Mouse (Mus musculus) kidney, adult 2 months (tissue): ENCODE measurements at regions not wholly inside any gene's neighbourhood (a gene's known extent, or its start where the extent isn't known, plus 50 kb on each side); places are given as distances from the start of the nearest gene placed in this dataset.

Source experiments
- CTCF ChIP-seq: fragments of 200-500 bp; conservative IDR thresholded peaks from 2 replicates; pipeline ENCODE4 v1.5.1; 2011; ENCODE audit warnings: low read depth, mild to moderate bottlenecking, control low read depth, low read length, moderate library complexity, mixed read lengths; ENCODE audit not compliant: insufficient read depth, insufficient read length
- POLR2A ChIP-seq: fragments of 200-500 bp; IDR thresholded peaks from one replicate; pipeline ENCODE4 v1.6.1; 2011; ENCODE audit warnings: low read depth, low read length, control low read depth

- no peak for TF ChIP-seq CTCF
- TF ChIP-seq POLR2A = no peak
Observed at GRCm38 (mm10) chr6:66255378-66255777, 279.8 kb upstream of the Mad2l1 start.
